Mouse (Mus musculus) heart, embryonic 13.5 days (tissue): ENCODE data around the gene Atp11b. TPM values are rescaled to one million over a fixed set of nuclear protein-coding genes. Genes with fewer than 3 reads are reported as not detected.

Experiments used
- ATAC-seq: fragments of 200-750 bp; cut with Nextera tagmentation; 2 replicates; pipeline ENCODE4 v1.8.0; 2017; ENCODE audit warnings: moderate TSS enrichment; ENCODE audit not compliant: insufficient number of reproducible peaks, low FRiP score, low TSS enrichment; ENCODE audit errors: extremely low read depth
- H3K27ac ChIP-seq: fragments of 300-500 bp; sonication (generic); replicated peaks from 2 replicates; pipeline ENCODE4 v1.5.1; 2015; ENCODE audit warnings: moderate library complexity, mild to moderate bottlenecking, inconsistent platforms
- H3K27me3 ChIP-seq: fragments of 300-500 bp; sonication (generic); replicated peaks from 2 replicates; pipeline ENCODE4 v1.6.1; 2015; ENCODE audit warnings: mild to moderate bottlenecking, inconsistent platforms
- H3K36me3 ChIP-seq: fragments of 300-500 bp; sonication (generic); 2 replicates; pipeline ENCODE4 v1.6.1; 2015; ENCODE audit warnings: mild to moderate bottlenecking, inconsistent platforms
- H3K4me1 ChIP-seq: fragments of 300-500 bp; sonication (generic); 2 replicates; pipeline ENCODE4 v1.6.1; 2015; ENCODE audit warnings: inconsistent platforms
- H3K4me2 ChIP-seq: fragments of 300-500 bp; sonication (generic); 2 replicates; pipeline ENCODE4 v1.6.1; 2015; ENCODE audit warnings: inconsistent platforms, mild to moderate bottlenecking, moderate library complexity
- H3K4me3 ChIP-seq: fragments of 300-500 bp; sonication (generic); 2 replicates; pipeline ENCODE4 v1.5.1; 2015; ENCODE audit warnings: moderate library complexity, mild to moderate bottlenecking, inconsistent platforms
- H3K9ac ChIP-seq: fragments of 300-500 bp; sonication (generic); 2 replicates; pipeline ENCODE4 v1.6.1; 2015; ENCODE audit warnings: inconsistent platforms, mild to moderate bottlenecking, moderate library complexity
- H3K9me3 ChIP-seq: fragments of 300-500 bp; sonication (generic); 2 replicates; pipeline ENCODE4 v1.6.1; 2016; ENCODE audit warnings: inconsistent platforms
- WGBS: fragments of 180-500 bp; shearing (Covaris S2); methylation state at CpG from one replicate; pipeline ENCODE4 v1.1.7; 2015; ENCODE audit warnings: mixed read lengths; 5-methylcytosine and 5-hydroxymethylcytosine counted together
- polyA plus RNA-seq: library from polyadenylated mRNA; unstranded; fragments of >200 nt; fragmentation: Nextera tagmentation; extraction: Ambion mirVana; gene quantifications from 2 replicates; pipeline ENCODE4 v1.2.1, GENCODE M21; 2015

Gene Atp11b
- polyA plus RNA-seq, 1 experiment from 2014 or later, result 21.2 TPM

DNA sequence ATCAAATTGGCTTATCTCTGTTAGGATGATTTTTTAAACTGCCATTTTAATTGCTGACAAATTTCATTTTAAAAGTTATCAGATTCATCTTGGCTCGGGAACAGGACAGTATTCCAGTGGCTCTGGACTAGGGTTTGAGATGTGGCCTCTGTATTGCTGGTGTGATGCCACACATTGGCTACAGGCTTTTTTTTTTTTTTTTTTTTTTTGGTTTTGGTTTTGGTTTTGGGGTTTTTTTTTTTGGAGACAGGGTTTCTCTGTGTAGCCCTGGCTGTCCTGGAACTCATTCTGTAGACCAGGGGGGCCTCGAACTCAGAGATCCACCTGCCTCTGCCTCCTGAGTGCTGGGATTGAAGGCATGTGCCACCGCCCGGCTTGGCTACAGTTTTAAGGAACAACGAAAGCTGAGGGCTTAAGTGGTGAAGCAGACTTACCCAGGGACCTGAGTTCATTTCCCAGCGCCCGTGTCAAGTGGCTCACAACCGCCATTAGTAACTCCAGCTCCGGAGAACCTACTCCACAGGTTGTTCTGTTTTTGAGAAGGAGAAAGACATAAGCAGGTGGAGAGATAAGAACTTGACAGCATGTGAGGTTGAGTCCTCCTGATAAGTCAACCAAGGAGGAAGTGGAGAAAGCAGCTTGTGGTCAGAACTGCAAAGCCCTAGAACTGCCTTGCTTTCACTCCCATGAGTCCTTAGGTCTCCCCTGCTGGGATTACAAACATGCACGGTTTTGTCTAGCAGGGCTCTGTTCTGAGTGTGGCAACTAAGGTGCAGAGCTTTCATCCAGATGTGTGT is 21.7 kb upstream of the Atp11b start:
- Histone ChIP-seq H3K9ac (no peak overlapping the region), H3K27me3 (no peaks in the 10 kb centered on the region), H3K4me1 (no peaks in the 10 kb centered on the region), H3K4me3 (no peak overlapping the region), H3K27ac (no peak overlapping the region), H3K9me3 (peaks cover 9% of the 10 kb centered on the region; the same call in 1 of the 2 replicates), H3K4me2 (no peak overlapping the region), H3K36me3 (no peaks in the 10 kb centered on the region)
- 70% methylated on average over 10 of the region's 10 CpGs for WGBS
- no peak for ATAC-seq

- H3K4me3 ChIP-seq, result no peak overlapping the region
- no peak overlapping the region for H3K27ac ChIP-seq
- ATAC-seq, result no peak
- peaks cover 9% of the 10 kb centered on the region; the same call in 1 of the 2 replicates for H3K9me3 ChIP-seq
- no peaks in the 10 kb centered on the region for H3K4me1 ChIP-seq
- no peak overlapping the region for H3K9ac ChIP-seq
- no peaks in the 10 kb centered on the region for H3K36me3 ChIP-seq
- no peak overlapping the region for H3K4me2 ChIP-seq
- H3K27me3 ChIP-seq, result no peaks in the 10 kb centered on the region
Measured at GRCm38 (mm10) chr3:35732778-35733147, 21.1 kb upstream of the Atp11b start.

DNA sequence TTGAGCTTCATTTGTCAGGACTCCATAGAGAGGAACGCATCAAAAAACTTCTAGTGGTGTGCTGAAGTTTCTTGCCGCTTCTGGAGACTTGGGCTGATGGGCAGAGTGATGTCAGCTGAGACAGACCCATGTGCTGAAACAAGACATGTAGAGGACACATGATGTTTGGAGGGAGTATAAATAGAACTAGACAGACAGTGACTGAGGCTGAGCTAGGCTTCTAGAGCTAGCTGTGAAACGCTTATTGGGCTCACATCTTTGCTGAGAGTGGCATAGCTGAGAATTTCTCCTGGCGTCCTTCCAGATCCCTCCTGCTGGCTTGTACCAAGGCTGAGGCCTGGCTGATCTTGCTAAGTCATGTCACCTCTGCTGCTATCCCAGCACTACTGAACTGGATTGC is 19.4 kb upstream of the Atp11b start:
- no peak overlapping the region for H3K4me2 ChIP-seq
- H3K27ac ChIP-seq, result no peak overlapping the region
- H3K27me3 ChIP-seq, result no peaks in the 10 kb centered on the region
- H3K36me3 ChIP-seq, result no peaks in the 10 kb centered on the region
- H3K9ac ChIP-seq, result no peak overlapping the region
- ATAC-seq, result no peak
- no peaks in the 10 kb centered on the region for H3K4me1 ChIP-seq
- peaks cover 9% of the 10 kb centered on the region; the same call in 1 of the 2 replicates for H3K9me3 ChIP-seq
- no peak overlapping the region for H3K4me3 ChIP-seq
- 65% methylated on average over 4 of the region's 4 CpGs for WGBS

DNA sequence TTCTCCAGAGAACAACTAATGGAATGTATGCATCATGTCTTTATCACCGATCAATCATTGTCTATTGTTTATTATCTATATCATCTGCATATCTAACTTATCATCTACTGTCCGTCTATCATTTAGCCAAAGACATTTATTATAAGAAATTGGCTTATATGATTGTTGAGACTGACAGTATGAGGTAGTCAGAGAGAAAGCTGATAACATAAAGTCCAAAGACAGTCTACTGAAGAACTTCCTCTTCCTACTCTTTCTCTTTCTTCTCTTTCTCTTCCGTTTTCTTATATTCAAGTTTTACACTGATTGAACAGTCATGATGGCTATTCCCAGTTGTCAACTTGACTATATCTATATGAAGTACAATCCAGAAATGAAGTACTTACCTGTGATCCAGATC is 15.8 kb upstream of the Atp11b start:
- no peak overlapping the region for H3K4me3 ChIP-seq
- 74% methylated on average over 3 of the region's 3 CpGs for WGBS
- no peak for ATAC-seq
- no peaks in the 10 kb centered on the region for H3K27me3 ChIP-seq
- no peaks in the 10 kb centered on the region for H3K4me1 ChIP-seq
- no peak overlapping the region for H3K9ac ChIP-seq
- H3K36me3 ChIP-seq, result no peaks in the 10 kb centered on the region
- no peak overlapping the region for H3K4me2 ChIP-seq
- no peak overlapping the region for H3K27ac ChIP-seq
- peaks cover 9% of the 10 kb centered on the region; the same call in 1 of the 2 replicates for H3K9me3 ChIP-seq

DNA sequence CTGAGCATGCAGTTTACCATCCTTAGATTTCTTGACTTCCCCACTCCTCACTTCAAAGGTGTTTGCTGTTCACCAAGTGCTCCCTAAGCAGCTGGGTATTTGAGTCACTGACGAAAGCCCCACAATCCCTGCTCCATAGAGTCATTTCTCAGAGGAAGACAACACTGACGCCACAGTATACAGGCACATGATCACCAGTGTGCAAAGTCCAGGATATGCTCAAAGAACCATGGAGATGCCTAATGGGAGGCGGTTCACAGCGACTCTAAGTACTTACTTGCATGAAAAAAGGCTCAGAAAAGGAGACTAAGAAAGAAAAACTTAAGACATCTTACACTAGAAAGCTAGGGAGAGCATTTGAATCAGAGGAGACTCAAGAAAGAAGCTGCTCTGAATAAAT is 8.9 kb upstream of the Atp11b start:
- Histone ChIP-seq H3K9ac (no peak overlapping the region), H3K4me3 (no peak overlapping the region), H3K36me3 (no peaks in the 10 kb centered on the region), H3K27me3 (no peaks in the 10 kb centered on the region), H3K9me3 (no peaks in the 10 kb centered on the region), H3K27ac (no peak overlapping the region), H3K4me1 (no peaks in the 10 kb centered on the region), H3K4me2 (no peak overlapping the region)
- 60% methylated on average over 4 of the region's 4 CpGs for WGBS
- no peak for ATAC-seq

- Histone ChIP-seq H3K27me3 (no peaks in the 10 kb centered on the region), H3K9ac (no peak overlapping the region), H3K27ac (no peak overlapping the region), H3K36me3 (no peaks in the 10 kb centered on the region), H3K4me1 (no peaks in the 10 kb centered on the region), H3K9me3 (no peaks in the 10 kb centered on the region), H3K4me3 (no peak overlapping the region), H3K4me2 (no peak overlapping the region)
- 61% methylated on average over 9 of the region's 9 CpGs for WGBS
- no peak for ATAC-seq
Measured at GRCm38 (mm10) chr3:35746840-35747456, 7.0 kb upstream of the Atp11b start.

DNA sequence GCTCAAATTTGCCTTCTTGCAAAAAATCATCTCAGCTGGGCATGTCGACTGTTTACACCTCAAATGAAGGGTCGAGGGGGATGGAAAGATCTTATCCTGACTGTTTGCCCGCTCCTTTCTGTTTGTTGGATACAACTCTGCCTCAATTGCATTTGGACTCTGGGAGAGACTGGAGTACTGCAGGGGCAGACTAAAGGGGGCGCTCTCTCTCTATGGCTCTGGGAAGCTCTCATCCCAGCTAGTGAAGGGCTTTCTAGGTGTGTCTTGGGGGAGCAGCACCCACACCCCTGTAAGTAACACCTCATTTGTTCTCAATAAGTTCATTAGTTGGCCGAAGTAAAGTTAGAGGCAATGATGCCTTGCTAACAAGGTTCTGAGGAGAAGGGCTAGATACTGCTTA is 3.6 kb upstream of the Atp11b start:
- no peak for ATAC-seq
- H3K9ac ChIP-seq, result no peak overlapping the region
- no peaks in the 10 kb centered on the region for H3K9me3 ChIP-seq
- no peaks in the 10 kb centered on the region for H3K36me3 ChIP-seq
- H3K4me2 ChIP-seq, result no peak overlapping the region
- H3K27ac ChIP-seq, result no peak overlapping the region
- 34% methylated on average over 5 of the region's 5 CpGs for WGBS
- H3K4me3 ChIP-seq, result no peak overlapping the region
- no peaks in the 10 kb centered on the region for H3K27me3 ChIP-seq
- H3K4me1 ChIP-seq, result peaks cover 3% of the 10 kb centered on the region

DNA sequence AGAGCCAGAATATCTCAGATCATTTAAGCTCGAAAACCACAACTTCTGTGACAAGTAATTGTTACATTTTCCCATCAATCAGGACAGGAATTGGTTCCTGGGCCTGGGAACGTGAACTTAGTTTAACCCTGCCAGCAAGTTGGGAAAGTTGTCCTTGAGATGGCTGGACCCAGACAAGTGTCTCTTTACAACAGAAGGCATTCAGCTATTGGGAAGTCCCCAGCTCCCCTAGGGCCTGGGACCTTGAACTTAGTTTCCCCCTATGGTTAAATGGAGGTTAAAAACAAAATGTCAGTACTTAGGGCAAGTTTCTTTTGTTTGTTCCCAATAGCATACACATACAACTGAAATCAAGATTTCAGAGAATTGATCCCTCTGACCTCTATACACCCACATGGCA is 2.2 kb upstream of the Atp11b start:
- WGBS, result 56% methylated on average over 2 of the region's 2 CpGs
- Histone ChIP-seq H3K27me3 (no peaks in the 10 kb centered on the region), H3K9me3 (no peaks in the 10 kb centered on the region), H3K36me3 (no peaks in the 10 kb centered on the region), H3K4me3 (no peak overlapping the region), H3K9ac (no peak overlapping the region), H3K4me2 (no peak overlapping the region), H3K4me1 (peaks cover 8% of the 10 kb centered on the region), H3K27ac (no peak overlapping the region)
- ATAC-seq, result no peak

- Histone ChIP-seq H3K4me3 (no peak overlapping the region), H3K9ac (no peak overlapping the region), H3K27ac (no peak overlapping the region), H3K27me3 (no peaks in the 10 kb centered on the region), H3K4me1 (peaks cover 4% of the 10 kb centered on the region), H3K4me2 (no peak overlapping the region), H3K9me3 (no peaks in the 10 kb centered on the region), H3K36me3 (no peaks in the 10 kb centered on the region)
- ATAC-seq, result no peak
- WGBS, result 74% methylated on average over 4 of the region's 4 CpGs
Measured at GRCm38 (mm10) chr3:35762735-35763134, 8.8 kb downstream of the Atp11b start.

- WGBS, result 67% methylated on average over 7 of the region's 7 CpGs
- peaks cover 5% of the 10 kb centered on the region for H3K36me3 ChIP-seq
- no peak for ATAC-seq
Measured at GRCm38 (mm10) chr3:35764637-35765617, 11.0 kb downstream of the Atp11b start.

GRCm38 (mm10) chr3:35779748-35780147 is 25.8 kb downstream of the Atp11b start:
- Histone ChIP-seq H3K9me3 (no peaks in the 10 kb centered on the region), H3K27me3 (no peaks in the 10 kb centered on the region), H3K4me3 (no peak overlapping the region), H3K9ac (no peak overlapping the region), H3K27ac (no peak overlapping the region), H3K36me3 (peaks cover 8% of the 10 kb centered on the region), H3K4me1 (no peaks in the 10 kb centered on the region), H3K4me2 (no peak overlapping the region)
- ATAC-seq, result no peak
- 68% methylated on average over 3 of the region's 3 CpGs for WGBS

More at GRCm38 (mm10) chr3:35764637-35765617, 11.0 kb downstream of the Atp11b start:
- Histone ChIP-seq H3K9ac (no peak overlapping the region), H3K9me3 (no peaks in the 10 kb centered on the region; the same call in 1 of the 2 replicates), H3K4me3 (no peak overlapping the region), H3K4me1 (peaks cover 4% of the 10 kb centered on the region), H3K4me2 (no peak overlapping the region), H3K27me3 (no peaks in the 10 kb centered on the region), H3K27ac (no peak overlapping the region)
